Mouse (Mus musculus) embryonic facial prominence, embryonic 10.5 days (tissue): ENCODE results near the gene Gdf11. TPM values are rescaled to one million over a fixed set of nuclear protein-coding genes. Genes with fewer than 3 reads are reported as not detected.

Experiments
- DNase-seq: peaks from one replicate; pipeline ENCODE4 v3.0.0-alpha.2; 2017; ENCODE audit warnings: low spot score
- H3K27ac ChIP-seq: fragments of 300-500 bp; sonication (generic); replicated peaks from 2 replicates; pipeline ENCODE4 v1.5.1; 2016; ENCODE audit warnings: mild to moderate bottlenecking
- H3K27me3 ChIP-seq: fragments of 300-500 bp; sonication (generic); replicated peaks from 2 replicates; pipeline ENCODE4 v1.6.1; 2016; ENCODE audit warnings: low read depth, mild to moderate bottlenecking; ENCODE audit not compliant: poor library complexity, severe bottlenecking
- H3K36me3 ChIP-seq: fragments of 300-500 bp; sonication (generic); replicated peaks from 2 replicates; pipeline ENCODE4 v1.6.1; 2016; ENCODE audit warnings: mild to moderate bottlenecking, moderate library complexity
- H3K4me1 ChIP-seq: fragments of 300-500 bp; sonication (generic); 2 replicates; pipeline ENCODE4 v1.6.1; 2016
- H3K4me3 ChIP-seq: fragments of 300-500 bp; sonication (generic); 2 replicates; pipeline ENCODE4 v1.5.1; 2016; ENCODE audit warnings: mild to moderate bottlenecking, moderate library complexity
- H3K9me3 ChIP-seq: fragments of 300-500 bp; sonication (generic); 2 replicates; pipeline ENCODE4 v1.6.1; 2016; ENCODE audit warnings: mild to moderate bottlenecking
- WGBS: fragments of 180-500 bp; shearing (Covaris S2); methylation state at CpG from one replicate; pipeline ENCODE4 v1.1.7; 2016; 5-methylcytosine and 5-hydroxymethylcytosine counted together
- polyA plus RNA-seq: library from polyadenylated mRNA; unstranded; fragments of >200 nt; fragmentation: Nextera tagmentation; extraction: Ambion mirVana; gene quantifications from 2 replicates; pipeline ENCODE4 v1.2.1, GENCODE M21; 2016

Gene Gdf11
- polyA plus RNA-seq, 1 experiment from 2014 or later = 11.8 TPM

DNA sequence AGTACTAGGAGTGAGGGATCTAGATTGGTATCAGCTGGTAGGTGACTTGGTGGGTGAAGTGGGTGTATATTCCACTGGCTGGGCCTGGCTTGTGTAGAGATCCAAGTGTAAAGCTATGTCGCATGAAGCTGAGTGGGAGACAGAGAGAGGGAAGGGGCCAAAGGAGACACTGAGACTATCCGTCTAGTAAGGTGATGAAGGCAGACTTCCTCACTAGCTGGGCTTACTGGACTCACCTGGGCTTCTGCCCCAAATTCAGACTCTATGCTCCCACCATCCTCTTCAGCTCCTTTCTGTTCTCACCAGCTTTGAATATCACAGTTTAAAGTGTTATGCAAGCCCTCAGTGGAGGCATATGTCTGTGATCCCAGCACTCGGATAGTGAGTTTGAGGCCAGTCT lies 25.1 kb upstream of the Gdf11 start:
- 91% methylated on average over 3 of the region's 3 CpGs for WGBS
- Histone ChIP-seq H3K9me3 (no peaks in the 10 kb centered on the region), H3K4me1 (peaks cover 50% of the 10 kb centered on the region), H3K36me3 (peaks cover 79% of the 10 kb centered on the region), H3K27me3 (no peaks in the 10 kb centered on the region), H3K4me3 (no peak overlapping the region), H3K27ac (no peak overlapping the region)
- no peak for DNase-seq

DNA sequence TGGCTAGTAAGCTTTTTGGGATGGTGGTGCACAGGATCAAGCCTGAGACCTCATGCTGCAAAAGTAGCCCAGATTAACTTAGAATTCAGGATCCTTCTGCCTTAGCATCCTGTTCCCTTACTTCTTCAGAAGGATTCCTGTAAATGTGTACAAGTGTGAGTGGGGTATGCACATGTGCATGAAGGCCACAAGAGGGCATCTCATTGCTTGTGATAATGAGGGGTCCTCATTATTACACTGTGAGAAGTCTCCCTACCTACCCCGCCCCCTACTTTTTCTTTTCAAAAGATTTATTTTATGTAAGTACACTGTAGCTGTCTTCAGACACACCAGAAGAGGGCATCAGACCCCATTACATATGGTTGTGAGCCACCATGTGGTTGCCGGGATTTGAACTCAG lies 24.0 kb upstream of the Gdf11 start:
- WGBS = 93% methylated on average over 2 of the region's 2 CpGs
- H3K9me3 ChIP-seq = no peaks in the 10 kb centered on the region
- H3K27ac ChIP-seq = no peak overlapping the region
- peaks cover 84% of the 10 kb centered on the region for H3K36me3 ChIP-seq
- DNase-seq = no peak
- no peak overlapping the region for H3K4me3 ChIP-seq
- H3K4me1 ChIP-seq = peaks cover 50% of the 10 kb centered on the region
- H3K27me3 ChIP-seq = no peaks in the 10 kb centered on the region

DNA sequence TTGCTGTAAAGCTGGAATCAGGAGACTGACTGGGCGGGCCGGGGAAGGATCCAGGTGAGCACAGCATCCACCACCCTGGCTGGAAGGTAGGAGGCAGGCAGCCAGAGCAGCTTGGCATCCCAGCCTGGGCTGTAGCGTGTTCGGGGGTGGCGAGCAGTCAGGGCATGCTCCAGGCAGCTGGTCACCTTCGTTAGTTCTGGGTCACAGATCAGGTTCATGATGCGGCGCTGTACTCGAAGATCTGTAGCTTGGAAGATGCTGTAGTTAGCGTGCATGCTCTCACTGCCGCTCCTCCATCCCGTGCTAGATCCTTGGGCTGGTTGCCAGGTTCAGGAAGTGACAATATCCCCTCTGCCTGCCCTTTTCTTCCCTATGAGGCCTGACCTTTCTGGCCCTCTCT lies 22.2 kb upstream of the Gdf11 start:
- WGBS = 87% methylated on average over 12 of the region's 12 CpGs
- Histone ChIP-seq H3K4me1 (peaks cover 47% of the 10 kb centered on the region), H3K9me3 (no peaks in the 10 kb centered on the region), H3K27me3 (peaks cover 4% of the 10 kb centered on the region; the same call in 1 of the 2 replicates), H3K4me3 (no peak overlapping the region), H3K27ac (no peak overlapping the region), H3K36me3 (peaks cover 71% of the 10 kb centered on the region)
- DNase-seq = no peak

- WGBS = 10% methylated on average over 5 of the region's 5 CpGs
- Histone ChIP-seq H3K27me3 (peaks cover 9% of the 10 kb centered on the region; the same call in 1 of the 2 replicates), H3K9me3 (no peaks in the 10 kb centered on the region), H3K27ac (peak overlapping the region; percentile 69; the same call in 1 of the 2 replicates), H3K4me1 (peaks cover 47% of the 10 kb centered on the region), H3K4me3 (no peak overlapping the region), H3K36me3 (peaks cover 67% of the 10 kb centered on the region)
- peak; percentile 91 for DNase-seq
Measured at GRCm38 (mm10) chr10:128913219-128913618, 21.7 kb upstream of the Gdf11 start.

- Histone ChIP-seq H3K27ac (peak overlapping the region; percentile 69; the same call in 1 of the 2 replicates), H3K9me3 (no peaks in the 10 kb centered on the region)
- 81% methylated on average over 4 of the region's 4 CpGs for WGBS
Measured at GRCm38 (mm10) chr10:128912791-128913190, 21.3 kb upstream of the Gdf11 start.

DNA sequence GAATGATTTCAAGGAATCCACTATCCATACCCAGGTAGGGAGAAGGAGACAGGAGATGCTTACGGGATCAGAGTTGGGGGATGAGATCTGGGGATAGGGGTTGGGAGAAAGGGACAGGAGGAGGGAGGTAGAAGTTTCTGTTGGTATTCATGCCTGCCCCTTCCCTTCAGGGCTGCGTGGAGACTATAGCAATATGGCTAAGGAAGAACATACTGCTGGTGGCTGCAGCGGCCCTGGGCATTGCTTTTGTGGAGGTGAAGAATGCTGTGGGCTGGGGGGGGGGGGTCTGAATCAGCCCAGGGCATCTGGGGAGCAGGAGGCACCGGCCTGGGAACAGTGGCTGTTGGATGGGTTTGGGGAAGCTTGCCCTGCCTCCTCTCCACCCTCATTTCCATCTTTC lies 20.8 kb upstream of the Gdf11 start:
- Histone ChIP-seq H3K9me3 (no peaks in the 10 kb centered on the region), H3K27ac (no peak overlapping the region), H3K36me3 (peaks cover 57% of the 10 kb centered on the region), H3K4me1 (peaks cover 47% of the 10 kb centered on the region), H3K27me3 (peaks cover 16% of the 10 kb centered on the region), H3K4me3 (peak overlapping the region; percentile 3; the same call in 1 of the 2 replicates)
- no peak for DNase-seq
- 83% methylated on average over 4 of the region's 4 CpGs for WGBS

More at GRCm38 (mm10) chr10:128912791-128913190, 21.3 kb upstream of the Gdf11 start:
- peaks cover 47% of the 10 kb centered on the region for H3K4me1 ChIP-seq
- peaks cover 12% of the 10 kb centered on the region for H3K27me3 ChIP-seq
- H3K36me3 ChIP-seq = peaks cover 62% of the 10 kb centered on the region
- DNase-seq = no peak
- no peak overlapping the region for H3K4me3 ChIP-seq

DNA sequence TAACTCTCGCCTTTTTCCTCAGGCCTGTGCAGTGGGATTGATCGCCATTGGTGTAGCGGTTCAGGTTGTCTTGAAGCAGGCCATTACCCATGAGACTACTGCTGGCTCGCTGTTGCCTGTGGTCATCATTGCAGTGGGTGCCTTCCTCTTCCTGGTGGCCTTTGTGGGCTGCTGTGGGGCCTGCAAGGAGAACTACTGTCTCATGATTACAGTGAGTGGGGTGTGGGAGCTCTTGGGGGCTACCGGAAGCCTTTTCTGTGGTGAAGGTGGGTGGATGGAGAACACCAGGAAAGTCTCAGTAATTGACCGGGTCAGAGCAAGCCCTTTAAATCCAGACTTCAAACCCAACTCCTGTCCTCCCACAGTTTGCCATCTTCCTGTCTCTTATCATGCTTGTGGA lies 19.9 kb upstream of the Gdf11 start:
- H3K9me3 ChIP-seq = no peaks in the 10 kb centered on the region
- peaks cover 47% of the 10 kb centered on the region for H3K4me1 ChIP-seq
- H3K27ac ChIP-seq = no peak overlapping the region
- peak overlapping the region; percentile 88 for H3K4me3 ChIP-seq
- H3K36me3 ChIP-seq = peaks cover 49% of the 10 kb centered on the region
- H3K27me3 ChIP-seq = peaks cover 16% of the 10 kb centered on the region
- DNase-seq = no peak
- WGBS = 91% methylated on average over 6 of the region's 6 CpGs

DNA sequence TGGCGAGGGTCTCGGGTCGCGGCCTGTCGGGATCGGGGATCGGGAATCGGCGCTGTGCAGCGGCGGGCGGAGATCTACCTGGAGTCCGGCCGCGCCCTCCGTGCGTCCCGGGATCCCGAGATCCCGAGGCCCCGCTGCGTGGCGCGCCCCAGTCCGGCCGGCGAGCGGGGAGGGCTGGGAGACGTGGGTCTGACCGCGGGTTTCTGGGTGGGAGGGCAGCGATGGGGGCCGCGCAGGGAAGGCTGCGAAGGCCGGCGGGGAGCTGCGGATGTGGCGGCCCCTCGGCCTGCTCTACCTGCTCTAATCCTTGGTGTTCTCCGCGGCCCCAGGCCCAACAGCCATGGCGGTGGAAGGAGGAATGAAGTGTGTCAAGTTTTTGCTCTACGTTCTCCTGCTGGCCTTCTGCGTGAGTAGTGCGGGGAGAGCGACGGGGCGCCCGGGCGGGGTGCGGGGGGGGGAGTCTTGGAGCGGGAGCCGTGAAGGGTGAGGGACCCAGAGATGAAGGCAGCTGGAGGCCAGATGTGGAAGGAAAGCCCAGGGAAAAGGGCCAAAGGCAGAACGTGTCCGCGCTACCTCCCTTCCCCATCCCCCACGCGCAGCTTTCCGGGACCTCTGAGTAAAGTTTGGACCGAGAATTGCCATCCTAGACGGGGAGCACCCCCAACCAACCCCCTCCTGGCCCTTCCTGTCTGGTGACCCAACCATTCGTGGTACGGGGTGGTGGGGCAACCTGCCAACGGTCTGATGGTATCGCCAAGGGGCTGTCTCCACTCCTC lies 18.7 kb upstream of the Gdf11 start:
- WGBS = 2% methylated on average over 66 of the region's 66 CpGs
- peak; percentile 69 for DNase-seq
- H3K27me3 ChIP-seq = peaks cover 16% of the 10 kb centered on the region
- peaks cover 37% of the 10 kb centered on the region for H3K36me3 ChIP-seq
- peak overlapping the region; percentile 88 for H3K4me3 ChIP-seq
- peaks cover 47% of the 10 kb centered on the region for H3K4me1 ChIP-seq
- H3K9me3 ChIP-seq = no peaks in the 10 kb centered on the region
- H3K27ac ChIP-seq = peak overlapping the region; percentile 95

- Histone ChIP-seq H3K9me3 (no peaks in the 10 kb centered on the region), H3K4me1 (peaks cover 47% of the 10 kb centered on the region), H3K36me3 (peaks cover 30% of the 10 kb centered on the region), H3K27me3 (peaks cover 16% of the 10 kb centered on the region), H3K4me3 (peak overlapping the region; percentile 88), H3K27ac (peak overlapping the region; percentile 95)
- peak; percentile 94 for DNase-seq
- WGBS = under 1% methylated on average over 41 of the region's 41 CpGs
Measured at GRCm38 (mm10) chr10:128909567-128910028, 18.1 kb upstream of the Gdf11 start.

DNA sequence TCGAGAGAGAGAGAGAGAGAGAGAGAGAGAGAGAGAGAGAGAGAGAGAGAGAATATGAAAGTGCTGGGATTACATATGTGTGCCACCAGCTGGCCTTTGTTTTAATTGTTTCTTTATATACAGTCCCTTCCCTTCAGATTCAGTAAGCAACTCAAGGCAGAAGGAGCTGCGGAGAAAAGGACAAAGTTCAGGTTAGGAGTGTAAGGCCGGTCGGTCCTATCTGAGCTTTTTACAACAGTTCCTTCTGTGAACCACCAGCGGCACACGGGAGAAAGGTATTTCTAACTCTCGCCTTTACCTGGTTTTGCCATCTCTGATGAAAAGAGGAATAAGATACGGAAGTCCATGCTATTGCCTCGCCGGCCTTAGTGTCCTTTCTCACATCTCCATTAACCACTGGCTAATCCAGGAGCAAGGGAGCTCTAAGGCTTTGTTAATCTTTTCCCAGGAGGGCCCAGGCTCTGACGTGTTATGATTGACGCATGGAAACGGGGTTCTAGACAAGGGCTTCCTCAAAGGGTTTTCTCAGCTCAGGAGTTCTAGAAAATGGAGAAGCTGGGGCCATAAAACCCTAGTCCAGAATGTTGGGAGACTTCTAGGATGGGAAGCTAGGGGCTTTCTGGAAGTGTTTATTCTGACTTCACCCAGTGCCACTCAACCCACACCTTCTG lies 17.4 kb upstream of the Gdf11 start:
- H3K27ac ChIP-seq = peak overlapping the region; percentile 95
- WGBS = 59% methylated on average over 13 of the region's 13 CpGs

GRCm38 (mm10) chr10:128904812-128905211 lies 13.3 kb upstream of the Gdf11 start:
- WGBS = 83% methylated on average over 5 of the region's 5 CpGs

More for the DNA sequence above, 17.4 kb upstream of the Gdf11 start:
- Histone ChIP-seq H3K9me3 (no peaks in the 10 kb centered on the region), H3K4me1 (peaks cover 47% of the 10 kb centered on the region), H3K4me3 (peak overlapping the region; percentile 88), H3K36me3 (peaks cover 24% of the 10 kb centered on the region), H3K27me3 (peaks cover 16% of the 10 kb centered on the region)
- DNase-seq = no peak

DNA sequence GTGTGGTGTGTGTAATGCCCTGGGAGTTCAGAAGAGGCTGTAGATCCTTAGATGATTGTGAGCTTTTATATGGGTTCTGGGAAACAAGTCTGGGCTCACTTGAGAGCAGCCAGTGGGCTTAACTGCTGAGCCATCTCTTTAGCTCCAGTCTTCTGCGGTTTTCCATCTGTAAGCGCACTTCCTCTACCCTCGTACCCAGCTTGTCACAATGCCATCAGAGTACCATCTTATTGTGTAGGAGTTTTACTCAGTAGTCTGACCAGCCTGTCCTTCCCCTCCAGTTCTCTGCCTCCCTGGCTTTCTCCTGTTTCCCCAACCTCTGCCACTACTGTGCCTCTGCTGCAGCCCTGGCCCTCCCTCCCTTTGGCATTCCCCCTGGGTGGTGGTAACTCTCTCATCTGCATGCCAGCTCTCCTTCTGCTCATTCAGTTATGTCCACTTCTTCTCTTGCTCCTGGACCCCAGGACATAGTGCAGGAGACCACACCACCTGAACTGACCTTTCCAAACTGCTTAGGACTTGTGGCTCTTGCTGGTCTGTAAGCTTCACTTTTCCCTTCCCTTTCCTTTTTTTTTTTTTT lies 11.0 kb upstream of the Gdf11 start:
- H3K4me3 ChIP-seq = no peak overlapping the region
- 81% methylated on average over 3 of the region's 3 CpGs for WGBS
- H3K4me1 ChIP-seq = peaks cover 3% of the 10 kb centered on the region
- H3K27ac ChIP-seq = no peak overlapping the region
- peaks cover 7% of the 10 kb centered on the region for H3K27me3 ChIP-seq
- no peak for DNase-seq
- H3K9me3 ChIP-seq = no peaks in the 10 kb centered on the region
- no peaks in the 10 kb centered on the region for H3K36me3 ChIP-seq

More at GRCm38 (mm10) chr10:128904812-128905211, 13.3 kb upstream of the Gdf11 start:
- H3K27ac ChIP-seq = no peak overlapping the region
- H3K27me3 ChIP-seq = peaks cover 16% of the 10 kb centered on the region
- H3K36me3 ChIP-seq = no peaks in the 10 kb centered on the region
- DNase-seq = no peak
- H3K4me1 ChIP-seq = peaks cover 10% of the 10 kb centered on the region
- H3K4me3 ChIP-seq = no peak overlapping the region
- H3K9me3 ChIP-seq = no peaks in the 10 kb centered on the region
